Mouse (Mus musculus) hematopoietic stem cell, adult 5-6 weeks (primary cell): ENCODE results near the gene 2310002L09Rik. TPM values are rescaled to one million over a fixed set of nuclear protein-coding genes. Genes with fewer than 3 reads are reported as not detected.
"Not testable (repeated sequence)": the region's sequence is repeated elsewhere in the genome, so short reads cannot be mapped to it uniquely, and the experiment has no call there.

Source experiments
- ATAC-seq, 2 experiments: fragments of 125-278 bp in 1 of 2; replicated peaks in 1 of 2; 2 replicates each; pipeline ENCODE4 v1.8.0; 2016 to 2017; ENCODE audit warnings: inconsistent platforms in 2 of 2, mild to moderate bottlenecking in 2 of 2, moderate number of reproducible peaks in 2 of 2, low read depth in 1 of 2, moderate TSS enrichment in 1 of 2; ENCODE audit not compliant: low FRiP score in 2 of 2, poor library complexity in 2 of 2, severe bottlenecking in 2 of 2, insufficient read depth in 1 of 2, low TSS enrichment in 1 of 2
- total RNA-seq: library from RNA; stranded (forward); fragments of 172-1452, 232-1000 nt; gene quantifications from 2 replicates; pipeline ENCODE4 v1.2.3, GENCODE M21; 2017

Gene 2310002L09Rik
- not detected in 2 replicates for total RNA-seq

DNA sequence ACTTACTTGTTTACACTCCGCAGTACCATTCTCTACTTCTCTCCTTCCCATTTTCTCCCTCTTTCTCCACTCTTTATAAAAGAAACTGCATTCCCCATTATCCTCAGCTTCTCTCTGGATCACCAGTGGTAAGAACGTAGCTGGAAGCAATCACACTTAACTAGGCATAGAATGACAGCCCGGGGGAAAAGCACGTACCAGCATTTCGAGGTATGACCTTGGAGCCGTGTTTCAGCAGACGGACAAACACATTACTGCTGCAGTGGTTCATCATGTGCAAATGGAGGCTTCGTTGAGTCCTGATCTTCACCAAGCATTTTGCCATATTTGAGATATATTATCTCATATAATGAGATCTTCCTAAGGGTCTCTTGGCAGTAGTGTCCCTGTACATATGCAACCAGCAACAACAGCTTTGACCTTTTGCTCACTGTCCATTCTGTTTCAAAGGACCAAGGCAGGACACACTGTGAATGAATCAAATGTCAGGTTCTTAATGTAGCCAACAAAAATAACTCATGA, at the start of gene 2310002L09Rik:
Gene 2310002L09Rik, minus strand, starts transcription at position 472 of the 522 bp plus-strand sequence.
- ATAC-seq, result no peak

DNA sequence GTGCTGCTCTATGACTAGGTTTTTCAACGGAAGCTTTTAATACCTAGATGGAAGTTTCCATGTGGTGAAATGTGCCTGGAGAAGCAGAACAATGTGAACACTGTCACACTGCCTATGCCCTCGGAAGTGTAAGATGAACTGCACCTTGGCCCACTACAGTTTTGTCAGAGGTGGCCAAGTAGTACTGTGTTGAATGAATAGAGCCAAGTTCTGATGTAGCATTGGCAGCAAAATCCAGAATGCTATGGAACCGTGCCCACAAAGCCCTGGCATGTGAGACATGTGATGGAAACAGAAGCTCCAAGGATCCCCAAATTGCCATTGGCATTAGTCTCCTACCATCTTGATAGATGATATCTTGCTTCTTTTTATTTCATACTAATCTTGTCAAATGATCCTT, 29.8 kb upstream of the 2310002L09Rik start:
- no peak for ATAC-seq

DNA sequence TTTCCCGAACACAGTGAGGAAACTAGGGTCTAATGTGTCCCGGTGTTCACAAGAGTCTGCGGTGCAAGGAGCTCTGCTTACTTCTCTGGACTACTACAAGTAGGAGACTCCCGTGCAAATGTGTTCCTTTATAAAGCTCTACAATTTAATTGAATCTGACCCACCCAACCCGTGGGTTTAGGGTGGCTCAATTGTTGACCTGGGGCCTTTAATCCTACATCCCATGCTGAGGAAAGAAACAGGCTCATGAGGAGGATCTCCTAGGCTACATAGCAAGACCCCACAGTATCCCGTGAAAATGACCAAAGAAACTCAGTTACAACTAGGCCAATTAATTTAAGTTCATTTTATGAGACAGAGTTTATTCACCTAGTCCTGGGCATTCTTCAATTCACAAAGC, 30.0 kb downstream of the 2310002L09Rik start, which contains the start of gene Gm11756:
Gene Gm11756, minus strand, starts transcription at position 101 of the 400 bp plus-strand sequence.
- ATAC-seq, result not testable (repeated sequence)

DNA sequence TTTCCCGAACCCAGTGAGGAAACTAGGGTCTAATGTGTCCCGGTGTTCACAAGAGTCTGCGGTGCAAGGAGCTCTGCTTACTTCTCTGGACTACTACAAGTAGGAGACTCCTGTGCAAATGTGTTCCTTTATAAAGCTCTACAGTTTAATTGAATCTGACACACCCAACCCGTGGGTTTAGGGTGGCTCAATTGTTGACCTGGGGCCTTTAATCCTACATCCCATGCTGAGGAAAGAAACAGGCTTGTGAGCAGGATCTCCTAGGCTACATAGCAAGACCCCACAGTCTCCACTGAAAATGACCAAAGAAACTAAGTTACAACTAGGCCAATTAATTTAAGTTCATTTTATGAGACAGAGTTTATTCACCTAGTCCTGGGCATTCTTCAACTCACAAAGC, 44.8 kb downstream of the 2310002L09Rik start, which contains the start of gene Gm13871:
Gene Gm13871, minus strand, starts transcription at position 101 of the 400 bp plus-strand sequence.
- ATAC-seq, result not testable (repeated sequence)

DNA sequence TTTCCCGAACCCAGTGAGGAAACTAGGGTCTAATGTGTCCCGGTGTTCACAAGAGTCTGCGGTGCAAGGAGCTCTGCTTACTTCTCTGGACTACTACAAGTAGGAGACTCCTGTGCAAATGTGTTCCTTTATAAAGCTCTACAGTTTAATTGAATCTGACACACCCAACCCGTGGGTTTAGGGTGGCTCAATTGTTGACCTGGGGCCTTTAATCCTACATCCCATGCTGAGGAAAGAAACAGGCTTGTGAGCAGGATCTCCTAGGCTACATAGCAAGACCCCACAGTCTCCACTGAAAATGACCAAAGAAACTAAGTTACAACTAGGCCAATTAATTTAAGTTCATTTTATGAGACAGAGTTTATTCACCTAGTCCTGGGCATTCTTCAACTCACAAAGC, 59.6 kb downstream of the 2310002L09Rik start, which contains the start of gene Gm11757:
Gene Gm11757, minus strand, starts transcription at position 101 of the 400 bp plus-strand sequence.
- ATAC-seq, result not testable (repeated sequence)

Other genes with a start within 250 kb of the 2310002L09Rik start
- gene Rasef, start 159.9 kb downstream of the 2310002L09Rik start, total RNA-seq, result not detected in 2 replicates
- gene Gm11758, start 74.6 kb downstream of the 2310002L09Rik start, total RNA-seq, result not detected in 2 replicates
- not detected in 2 replicates for gene Gm11757, start 59.7 kb downstream of the 2310002L09Rik start, total RNA-seq
- gene Gm13871, start 44.9 kb downstream of the 2310002L09Rik start, total RNA-seq, result not detected in 2 replicates
- not detected in 2 replicates for gene Gm11756, start 30.1 kb downstream of the 2310002L09Rik start, total RNA-seq
- not detected in 2 replicates for gene Frmd3, start 62.6 kb upstream of the 2310002L09Rik start, total RNA-seq